In the genomic region with DNA sequence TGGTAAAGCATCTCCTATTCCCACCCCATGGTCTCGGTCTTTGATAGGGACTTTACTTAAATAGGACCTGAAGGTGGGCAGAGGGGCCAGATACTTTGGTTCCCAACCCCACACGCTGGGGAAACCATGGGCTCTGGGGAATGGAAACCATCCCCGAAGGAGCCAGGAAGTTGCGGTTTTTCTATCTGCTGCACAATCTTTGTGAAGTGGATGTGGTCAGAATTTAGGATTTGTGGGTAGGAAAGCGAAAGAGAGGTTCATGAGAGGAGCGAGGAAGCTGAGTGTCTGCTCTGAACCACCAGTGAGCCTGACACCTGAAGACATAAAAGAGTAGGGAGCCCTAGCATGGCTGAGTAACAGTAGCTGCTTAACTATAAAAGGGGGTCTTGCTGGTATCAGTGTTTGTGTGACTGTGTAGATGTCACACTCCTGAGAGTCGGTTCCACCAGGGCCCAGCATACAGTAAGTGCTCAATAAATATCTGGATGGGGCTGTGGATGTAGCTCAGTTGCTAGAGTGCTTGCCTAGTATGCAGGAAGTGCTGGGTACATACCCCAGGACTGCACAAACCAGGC, we compare ENCODE assay signal across 9 mouse cellular contexts. TPM values are rescaled to one million over a fixed set of nuclear protein-coding genes. Genes with fewer than 3 reads are reported as not detected.
DNase-seq lines count a peak whose midpoint lies in the region; ATAC-seq lines count a peak whose summit lies in the region.
"Had no signal": no experiment of that assay in that cellular context is flagged by ENCODE, and none has a peak within 500 bp of the region (broad histone marks: within the 10 kb centered on the region; RNA-seq: fewer than 3 reads in every experiment).

No protein-coding gene starts in this region.

- WGBS in heart, embryonic 15.5 days = 76% methylated on average over 7 of the region's 7 CpGs
- WGBS in intestine, embryonic 15.5 days = 86% methylated on average over 7 of the region's 7 CpGs

- intact Hi-C loops in heart, postnatal 14 days (cut with DNase I) = no loop called here

- peaks cover 29% of the 10 kb centered on the region for H3K4me1 ChIP-seq in heart, embryonic 15.5 days (replicated peaks)
- H3K4me1 ChIP-seq in intestine, embryonic 15.5 days (replicated peaks) = peaks cover 18% of the 10 kb centered on the region

- peaks cover 46% of the 10 kb centered on the region for H3K36me3 ChIP-seq in heart, embryonic 15.5 days
- H3K36me3 ChIP-seq in intestine, embryonic 15.5 days = peaks cover 16% of the 10 kb centered on the region

- H3K4me3 ChIP-seq in heart, embryonic 15.5 days = no peak overlapping the region
- H3K4me3 ChIP-seq in intestine, embryonic 15.5 days (replicated peaks) = no peak overlapping the region

- H3K27me3 ChIP-seq in heart, embryonic 15.5 days = no peaks in the 10 kb centered on the region
- no peaks in the 10 kb centered on the region for H3K27me3 ChIP-seq in intestine, embryonic 15.5 days (replicated peaks)

- peak overlapping the region; percentile 75 for H3K27ac ChIP-seq in heart, embryonic 15.5 days
- 0 out of 2 replicates have a peak overlapping the region, but pooled peaks have one; percentile 56 for H3K27ac ChIP-seq in intestine, embryonic 15.5 days

- no peak for DNase-seq in heart, postnatal 14 days
- peak; percentile 37 for DNase-seq in thymus, postnatal 25 days
- DNase-seq in thymus, postnatal 36 days = no peak
- no peak for DNase-seq in adipocyte (ENCODE audit: low spot score)
- DNase-seq in frontal cortex, adult 2 months (ENCODE audit: extremely low spot score in 1 of 2, low spot score in 1 of 2) = no peak
- DNase-seq: cerebellum, adult 8-10 months had no signal

- H3K9ac ChIP-seq in heart, embryonic 15.5 days = no peak overlapping the region
- 0 out of 2 replicates have a peak overlapping the region, but pooled peaks have one; percentile 34 for H3K9ac ChIP-seq in intestine, embryonic 15.5 days

- ATAC-seq in heart, embryonic 15.5 days (replicated peaks; ENCODE audit: insufficient number of reproducible peaks, insufficient read depth, low FRiP score, low read depth) = no peak
- ATAC-seq in intestine, embryonic 15.5 days = no peak
- no peak for ATAC-seq in monocyte, adult 5-6 weeks (replicated peaks; ENCODE audit: insufficient number of reproducible peaks, low FRiP score, low TSS enrichment, poor library complexity, severe bottlenecking)

- peak overlapping the region; percentile 67; the same call in 1 of the 2 replicates for H3K4me2 ChIP-seq in heart, embryonic 15.5 days
- peak overlapping the region; percentile 71; the same call in 1 of the 2 replicates for H3K4me2 ChIP-seq in intestine, embryonic 15.5 days (replicated peaks)

- H3K9me3 ChIP-seq in heart, embryonic 15.5 days (replicated peaks) = no peaks in the 10 kb centered on the region
- H3K9me3 ChIP-seq in intestine, embryonic 15.5 days = no peaks in the 10 kb centered on the region

RNA-seq across cellular contexts. Expression of a gene that starts 3.4 kb away (rescaled TPM):
- polyA plus RNA-seq in heart, embryonic 15.5 days (2015; fragmentation: Nextera tagmentation; extraction: Ambion mirVana) = 118 and 124 TPM in 2 replicates
- total RNA-seq in heart, postnatal 14 days (2021) = 100 to 1,000 TPM; 129 to 137 TPM
- polyA plus RNA-seq in intestine, embryonic 15.5 days (2015; fragmentation: Nextera tagmentation; extraction: Ambion mirVana) = 161 and 174 TPM in 2 replicates
- 208 to 319 TPM (median 268 TPM) in 3 replicates for total RNA-seq in monocyte, adult 5-6 weeks (2017)
- 104 and 109 TPM in 2 replicates for polyA plus RNA-seq in frontal cortex, adult 2 months (2012; rRNA removed)

RNA-seq across cellular contexts. Expression of a gene that starts 18.1 kb away (rescaled TPM):
- 62.8 TPM in 2 replicates for polyA plus RNA-seq in heart, embryonic 15.5 days (2015; fragmentation: Nextera tagmentation; extraction: Ambion mirVana)
- 100 to 1,000 TPM; 172 to 182 TPM for total RNA-seq in heart, postnatal 14 days (2021)
- 42.3 and 50.9 TPM in 2 replicates for polyA plus RNA-seq in intestine, embryonic 15.5 days (2015; fragmentation: Nextera tagmentation; extraction: Ambion mirVana)
- total RNA-seq in monocyte, adult 5-6 weeks (2017) = 0.49 TPM in 1 of 3 replicates, not detected in the others
- polyA plus RNA-seq in frontal cortex, adult 2 months (2012; rRNA removed) = 5.0 and 5.6 TPM in 2 replicates

RNA-seq across cellular contexts. Expression of a gene that starts 27.1 kb away (rescaled TPM):
- 644 and 688 TPM in 2 replicates for polyA plus RNA-seq in heart, embryonic 15.5 days (2015; fragmentation: Nextera tagmentation; extraction: Ambion mirVana)
- total RNA-seq in heart, postnatal 14 days (2021) = 100 to 1,000 TPM; 149 to 162 TPM
- polyA plus RNA-seq in intestine, embryonic 15.5 days (2015; fragmentation: Nextera tagmentation; extraction: Ambion mirVana) = 645 and 657 TPM in 2 replicates
- total RNA-seq in monocyte, adult 5-6 weeks (2017) = 42.8 to 94.2 TPM (median 48.6 TPM) in 3 replicates
- 1,744 and 2,160 TPM in 2 replicates for polyA plus RNA-seq in frontal cortex, adult 2 months (2012; rRNA removed)
